Mouse (Mus musculus): ENCODE measurements at regions not wholly inside any gene's neighbourhood (a gene's known extent, or its start where the extent isn't known, plus 50 kb on each side); places are given as distances from the start of the nearest gene placed in this dataset.

GRCm38 (mm10) chr4:125266212-125266611, 138.6 kb upstream of the Zc3h12a start:
- no peak for DNase-seq (ENCODE audit: low spot score)

- DNase-seq (ENCODE audit: low spot score) = peak; percentile 17
Measured at GRCm38 (mm10) chr4:125265575-125265974, 137.9 kb upstream of the Zc3h12a start.

DNA sequence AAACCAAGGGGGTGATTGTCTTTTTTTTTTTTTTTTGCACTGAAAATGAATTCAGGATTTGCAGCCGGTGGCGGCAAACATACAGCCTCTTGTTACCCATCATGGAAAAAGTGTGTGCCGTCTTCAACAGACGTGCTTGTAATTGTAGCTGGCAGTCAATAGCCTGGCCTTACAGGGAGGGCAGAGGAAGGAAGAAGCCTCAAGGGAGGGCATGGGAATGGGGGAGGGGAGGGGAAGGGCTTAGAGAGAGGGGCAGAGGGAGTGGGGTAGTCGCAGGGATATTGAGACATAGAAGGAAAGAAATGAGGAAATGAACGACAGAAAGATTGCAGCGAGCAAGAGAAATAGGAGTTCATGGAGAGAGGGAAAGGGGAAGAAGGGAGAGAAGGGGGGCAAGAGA, 137.4 kb upstream of the Zc3h12a start:
- DNase-seq (ENCODE audit: low spot score) = no peak

- DNase-seq (ENCODE audit: low spot score) = no peak
Measured at GRCm38 (mm10) chr4:125261547-125261946, 133.9 kb upstream of the Zc3h12a start.

DNA sequence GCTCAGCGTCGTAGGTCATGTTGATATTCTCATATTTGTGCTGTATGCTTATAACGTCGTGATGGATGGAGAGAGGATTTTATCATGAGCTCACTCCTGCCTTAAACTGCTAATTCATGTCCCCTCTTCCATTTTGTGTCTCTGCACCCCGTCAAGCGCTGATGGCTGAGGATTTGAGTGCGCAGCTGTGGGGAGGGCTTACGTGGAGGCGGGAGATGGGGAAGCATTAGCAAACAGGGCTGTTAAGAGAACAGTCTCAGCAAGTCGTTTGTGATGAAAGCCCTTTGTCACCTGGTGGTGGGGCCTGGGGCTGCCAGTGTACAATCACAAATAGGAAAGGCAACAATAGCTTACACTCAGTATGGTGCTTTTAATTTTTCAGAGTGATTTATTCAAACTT, 131.7 kb upstream of the Zc3h12a start:
- no peak for DNase-seq (ENCODE audit: low spot score)

DNA sequence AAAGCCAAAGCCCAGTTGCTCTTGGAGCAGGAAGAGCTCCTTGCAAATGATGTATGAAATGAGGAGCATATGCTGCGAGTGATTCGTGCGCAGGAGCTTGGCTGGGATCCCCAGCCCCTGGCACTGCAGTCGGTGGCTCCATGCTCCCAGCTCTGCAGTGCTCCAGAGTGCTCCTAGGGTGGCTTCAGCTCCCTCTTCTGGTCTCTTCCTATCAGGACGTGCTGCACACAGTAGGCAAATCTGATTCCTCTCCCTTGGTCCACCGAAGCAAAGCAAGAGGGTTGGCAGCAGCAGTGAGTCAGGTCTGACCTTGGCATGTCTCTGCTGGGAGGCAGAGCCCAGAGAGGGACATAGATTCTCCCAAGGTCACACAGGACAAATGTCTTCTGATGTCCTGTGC, 130.3 kb upstream of the Zc3h12a start:
- DNase-seq (ENCODE audit: low spot score) = no peak

- no peak for DNase-seq (ENCODE audit: low spot score)
Measured at GRCm38 (mm10) chr4:125253161-125253560, 125.5 kb upstream of the Zc3h12a start.

DNA sequence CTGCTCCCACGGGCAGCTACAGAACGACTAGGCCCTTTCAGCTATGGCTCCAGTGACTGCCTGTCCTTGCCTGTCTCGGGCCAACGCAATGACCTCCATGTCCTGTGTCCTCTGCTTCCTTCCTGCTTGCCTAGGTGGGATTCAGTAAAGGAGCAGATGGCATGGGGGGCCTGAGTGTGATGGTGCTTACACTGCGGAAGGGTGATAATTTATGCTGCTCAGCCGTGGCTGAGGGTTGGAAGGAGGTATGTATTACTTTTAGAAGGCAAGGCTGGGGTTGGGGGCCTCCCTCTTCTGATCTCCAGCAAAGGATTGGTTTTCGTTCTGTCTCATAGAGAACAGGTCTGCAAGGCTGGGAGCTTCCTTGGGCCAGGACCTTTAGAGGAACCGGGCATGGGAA, 124.6 kb upstream of the Zc3h12a start:
- DNase-seq (ENCODE audit: low spot score) = no peak

- no peak for DNase-seq (ENCODE audit: low spot score)
Measured at GRCm38 (mm10) chr4:125249061-125249460, 121.4 kb upstream of the Zc3h12a start.

- DNase-seq (ENCODE audit: low spot score) = no peak
Measured at GRCm38 (mm10) chr4:125246171-125246570, 118.5 kb upstream of the Zc3h12a start.

DNA sequence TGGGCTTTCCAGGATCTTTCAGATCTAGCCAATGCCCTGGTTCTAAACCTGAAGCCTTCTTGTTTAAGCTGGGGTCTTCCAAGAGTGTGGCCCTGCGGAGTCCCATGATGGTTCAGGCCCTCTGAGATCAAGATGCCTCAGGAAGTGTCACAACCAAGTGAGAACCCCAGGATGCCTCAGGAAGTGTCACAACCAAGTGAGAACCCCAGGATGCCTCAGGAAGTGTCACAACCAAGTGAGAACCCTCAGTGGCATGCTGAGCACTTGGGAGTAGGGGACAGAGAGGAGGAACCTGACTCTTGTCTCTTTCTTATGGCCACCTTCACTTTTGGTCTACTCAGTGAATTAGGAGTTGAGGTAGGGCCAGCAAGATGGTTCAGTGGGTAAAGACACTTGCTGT, 114.9 kb upstream of the Zc3h12a start:
- DNase-seq (ENCODE audit: low spot score) = no peak

GRCm38 (mm10) chr4:125241577-125242262, 114.1 kb upstream of the Zc3h12a start:
- DNase-seq (ENCODE audit: low spot score) = no peak

GRCm38 (mm10) chr4:125231711-125232260, 104.1 kb upstream of the Zc3h12a start:
- peak; percentile 11 for DNase-seq (ENCODE audit: low spot score)

GRCm38 (mm10) chr4:125227194-125227593, 99.6 kb upstream of the Zc3h12a start:
- no peak for DNase-seq (ENCODE audit: low spot score)

GRCm38 (mm10) chr4:125222922-125223321, 95.3 kb upstream of the Zc3h12a start:
- no peak for DNase-seq (ENCODE audit: low spot score)

DNA sequence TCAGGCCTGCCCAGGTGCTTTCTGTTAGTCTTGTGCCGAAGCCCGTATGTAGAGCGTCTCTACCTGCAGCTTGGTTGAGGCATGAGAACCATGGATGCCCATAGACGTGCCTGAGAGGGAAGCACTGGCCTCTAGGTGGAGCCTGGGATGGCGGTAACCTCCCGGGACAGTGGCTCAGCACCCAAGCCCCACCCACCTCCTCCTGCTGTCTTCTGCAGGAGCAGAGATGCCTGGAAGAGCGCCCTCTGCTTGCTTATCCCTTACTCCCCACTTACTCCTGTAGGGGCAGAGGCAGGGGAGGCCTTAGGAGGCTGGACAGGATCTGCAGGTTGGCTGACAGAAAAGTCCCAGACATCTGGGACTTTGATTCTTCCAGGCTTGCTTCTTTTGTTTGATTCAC, 92.7 kb upstream of the Zc3h12a start:
- DNase-seq (ENCODE audit: low spot score) = no peak

DNA sequence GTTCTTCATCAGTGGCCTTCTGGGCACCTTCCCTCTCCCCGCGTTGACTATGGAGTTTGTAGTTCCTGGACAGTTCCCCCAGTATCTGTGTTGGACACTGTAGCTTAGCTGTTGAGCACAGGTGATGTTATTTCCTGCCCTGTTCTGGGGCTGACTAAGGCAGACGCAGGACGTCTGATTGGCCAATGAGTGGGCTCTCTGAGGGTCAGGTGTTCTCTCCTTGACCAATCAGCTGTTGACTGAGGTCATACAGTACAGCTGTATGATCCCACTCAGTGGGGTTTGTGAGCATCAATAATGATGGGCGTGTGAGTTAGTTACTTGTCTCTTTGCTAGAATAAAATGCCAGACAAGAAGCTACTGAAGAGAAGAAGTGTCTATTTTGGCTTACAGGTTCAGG, 91.6 kb upstream of the Zc3h12a start:
- DNase-seq (ENCODE audit: low spot score) = no peak

- DNase-seq (ENCODE audit: low spot score) = no peak
Measured at GRCm38 (mm10) chr4:125214306-125214705, 86.7 kb upstream of the Zc3h12a start.

DNA sequence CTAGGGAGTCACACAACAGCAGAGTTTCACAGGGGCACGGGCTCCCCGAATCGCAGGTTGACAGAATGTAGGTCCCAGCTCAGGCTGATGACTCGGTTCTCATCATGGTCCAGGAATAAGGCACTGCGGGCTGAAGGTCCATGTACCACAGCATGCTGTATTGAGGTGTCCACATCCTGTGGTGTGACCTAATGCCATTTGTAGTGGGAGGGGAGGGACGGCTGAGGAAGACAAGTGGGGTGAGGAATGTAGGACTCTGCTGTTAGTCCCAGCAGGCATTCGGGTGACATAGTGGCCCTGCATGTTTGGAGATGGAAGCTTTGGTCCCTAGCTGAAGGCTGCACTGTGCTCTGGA, 84.5 kb upstream of the Zc3h12a start:
- no peak for DNase-seq (ENCODE audit: low spot score)

DNA sequence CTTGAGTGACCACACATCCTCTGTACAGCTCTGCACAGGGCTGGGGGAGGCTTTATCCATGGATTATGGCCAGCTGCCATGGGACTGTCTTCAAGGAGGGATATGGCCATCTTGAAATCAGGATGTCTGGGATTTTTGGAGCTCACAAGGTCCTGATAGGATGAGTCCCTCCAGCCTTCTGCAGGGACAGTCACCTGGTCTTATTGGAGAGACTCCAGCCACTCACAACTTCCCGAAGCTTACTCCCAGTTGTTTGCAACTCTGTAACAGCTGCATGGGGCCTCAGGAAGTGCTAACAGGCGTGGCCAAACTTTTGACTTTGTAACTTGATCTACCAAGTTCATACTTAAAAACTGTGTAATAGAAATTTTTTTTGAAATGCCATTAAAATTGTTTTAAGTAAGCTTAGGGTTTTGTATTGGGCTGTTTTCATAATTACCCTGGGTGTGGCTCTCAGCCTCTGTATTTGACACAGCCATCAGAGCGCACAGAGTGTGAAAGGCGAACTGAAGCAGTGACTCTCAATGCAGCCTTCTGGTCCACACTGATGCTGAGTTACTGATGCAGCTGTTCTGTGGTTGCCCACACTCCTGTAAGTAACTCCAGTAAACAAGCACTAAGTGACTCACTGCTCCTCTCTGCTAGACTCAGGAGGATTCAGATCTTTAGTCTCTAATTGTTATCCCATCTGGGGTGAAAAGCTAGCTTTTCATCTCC, 84.0 kb upstream of the Zc3h12a start:
- no peak for DNase-seq (ENCODE audit: low spot score)

DNA sequence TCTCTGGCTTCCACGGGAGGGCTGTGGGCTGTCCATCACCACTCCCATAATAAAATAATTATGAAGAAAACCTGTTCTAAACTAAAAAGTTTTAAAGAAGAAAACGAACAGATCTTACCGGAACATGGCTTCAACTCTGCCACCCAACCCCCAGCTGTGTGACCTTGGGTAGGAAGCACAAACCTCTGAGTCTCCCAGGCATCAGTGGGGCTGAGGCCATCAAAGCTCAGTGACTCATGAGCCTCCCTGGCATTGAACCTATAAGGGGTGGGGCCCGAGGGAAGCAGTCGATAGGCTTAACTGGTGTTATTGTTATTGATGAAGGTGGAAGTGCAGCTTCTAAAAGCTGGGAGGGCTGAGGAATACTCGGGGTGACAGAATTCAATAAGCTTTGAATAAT, 83.1 kb upstream of the Zc3h12a start:
- no peak for DNase-seq (ENCODE audit: low spot score)

- DNase-seq (ENCODE audit: low spot score) = no peak
Measured at GRCm38 (mm10) chr4:125208136-125208915, 80.7 kb upstream of the Zc3h12a start.

GRCm38 (mm10) chr4:125203521-125203920, 75.9 kb upstream of the Zc3h12a start:
- no peak for DNase-seq (ENCODE audit: low spot score)
